Mouse (Mus musculus): ENCODE results near the gene Pgls. TPM values are rescaled to one million over a fixed set of nuclear protein-coding genes. Genes with fewer than 3 reads are reported as not detected.

Pgls gene
- polyA plus RNA-seq, 1 experiment from 2014 or later = 177 TPM

GRCm38 (mm10) chr8:71552770-71553169 lies 39.2 kb upstream of the Pgls start:
- no peak overlapping the region for H3K4me2 ChIP-seq (replicated peaks; ENCODE audit: low read depth, low read length)
- H3K4me1 ChIP-seq (ENCODE audit: insufficient read depth, low read depth, low read length) = no peaks in the 10 kb centered on the region
- no peak overlapping the region for H3K4me3 ChIP-seq (ENCODE audit: low read depth, low read length)
- TF ChIP-seq EP300 (IDR thresholded peaks at IDR 0.05) (no peak), CTCF (IDR thresholded peaks at IDR 0.05) (no peak)
- no peak overlapping the region for H3K9ac ChIP-seq (replicated peaks; ENCODE audit: low read depth)
- WGBS = 54% methylated on average over 6 of the region's 6 CpGs
- 0 out of 2 replicates have a peak, but pooled peaks cover 3% of the 10 kb centered on the region for H3K27me3 ChIP-seq (replicated peaks; ENCODE audit: insufficient read depth, low read length)
- ATAC-seq (peak; percentile 13; the same call in 1 of the 2 replicates), DNase-seq (ENCODE audit: low spot score) (no peak)
- H3K27ac ChIP-seq (ENCODE audit: low read length) = peak overlapping the region; percentile 20; the same call in 1 of the 2 replicates
- no peaks in the 10 kb centered on the region for H3K9me3 ChIP-seq (ENCODE audit: low read length)
- no peaks in the 10 kb centered on the region for H3K36me3 ChIP-seq (ENCODE audit: insufficient read depth, low read length)

DNA sequence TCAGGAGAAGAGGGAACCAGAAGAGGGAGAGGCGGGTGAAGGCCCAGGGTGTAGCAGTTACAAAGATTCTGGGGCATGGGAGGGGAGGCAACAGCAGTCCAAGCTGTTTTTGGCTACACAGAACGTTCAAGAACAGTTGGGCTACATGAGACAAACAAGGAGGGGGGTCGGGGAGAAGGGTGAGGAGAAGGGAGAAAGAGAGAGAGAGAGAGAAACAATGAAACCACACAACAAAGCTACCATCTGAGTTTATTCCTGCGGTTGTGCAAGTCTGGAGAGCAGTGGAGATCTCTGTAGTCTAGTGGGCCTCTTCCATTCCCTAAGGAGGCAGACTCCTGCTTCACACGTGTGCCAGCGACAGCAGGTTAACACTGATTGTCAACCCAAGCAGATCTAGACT lies 38.0 kb upstream of the Pgls start:
- 52% methylated on average over 6 of the region's 6 CpGs for whole genome bisulfite sequencing
- Histone ChIP-seq H3K4me3 (ENCODE audit: low read depth, low read length) (no peak overlapping the region), H3K27me3 (replicated peaks; ENCODE audit: insufficient read depth, low read length) (0 out of 2 replicates have a peak, but pooled peaks cover 12% of the 10 kb centered on the region), H3K4me1 (ENCODE audit: insufficient read depth, low read depth, low read length) (peaks cover 6% of the 10 kb centered on the region; the same call in 1 of the 2 replicates), H3K27ac (ENCODE audit: low read length) (peak overlapping the region; percentile 51), H3K4me2 (replicated peaks; ENCODE audit: low read depth, low read length) (no peak overlapping the region), H3K9ac (replicated peaks; ENCODE audit: low read depth) (no peak overlapping the region), H3K36me3 (ENCODE audit: insufficient read depth, low read length) (no peaks in the 10 kb centered on the region), H3K9me3 (ENCODE audit: low read length) (no peaks in the 10 kb centered on the region)
- ATAC-seq (no peak; the same call in 1 of the 2 replicates), DNase-seq (ENCODE audit: low spot score) (peak; percentile 36)
- TF ChIP-seq CTCF (IDR thresholded peaks at IDR 0.05) (no peak), EP300 (IDR thresholded peaks at IDR 0.05) (no peak)

DNA sequence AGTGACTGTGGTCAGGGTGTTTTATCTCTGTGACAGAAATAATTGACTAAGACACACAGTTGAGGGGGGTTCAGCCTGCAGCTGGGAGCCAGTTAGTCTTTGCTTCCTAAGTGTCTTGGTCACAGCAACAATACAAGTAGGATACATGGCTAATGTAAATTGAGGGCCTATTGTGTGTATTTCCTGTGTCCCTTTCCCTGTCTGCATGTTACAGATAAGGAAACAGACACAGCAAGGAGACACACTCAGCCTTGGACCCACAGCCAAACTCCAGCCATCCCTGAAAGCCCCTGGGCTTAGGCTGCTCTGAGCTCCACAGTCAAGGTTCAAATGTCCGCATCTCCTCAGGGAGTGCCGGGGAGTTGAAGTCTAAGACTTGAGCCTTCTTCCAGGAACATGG lies 37.3 kb upstream of the Pgls start:
- TF ChIP-seq CTCF (IDR thresholded peaks at IDR 0.05) (no peak), EP300 (IDR thresholded peaks at IDR 0.05) (peak; percentile 84)
- no peak overlapping the region for H3K4me3 ChIP-seq (ENCODE audit: low read depth, low read length)
- WGBS = 84% methylated on average over 2 of the region's 2 CpGs
- peaks cover 6% of the 10 kb centered on the region; the same call in 1 of the 2 replicates for H3K4me1 ChIP-seq (ENCODE audit: insufficient read depth, low read depth, low read length)
- H3K36me3 ChIP-seq (ENCODE audit: insufficient read depth, low read length) = no peaks in the 10 kb centered on the region
- peak; percentile 41 for DNase-seq (ENCODE audit: low spot score)
- no peaks in the 10 kb centered on the region for H3K9me3 ChIP-seq (ENCODE audit: low read length)
- peak overlapping the region; percentile 51 for H3K27ac ChIP-seq (ENCODE audit: low read length)
- peak; percentile 42 for ATAC-seq
- H3K4me2 ChIP-seq (replicated peaks; ENCODE audit: low read depth, low read length) = no peak overlapping the region
- H3K27me3 ChIP-seq (replicated peaks; ENCODE audit: insufficient read depth, low read length) = peaks cover 18% of the 10 kb centered on the region; the same call in 1 of the 2 replicates
- no peak overlapping the region for H3K9ac ChIP-seq (replicated peaks; ENCODE audit: low read depth)

- peak within 1 kb of the TSS; percentile 85 for H3K4me2 ChIP-seq (replicated peaks; ENCODE audit: low read depth, low read length)
- peaks cover 9% of the 10 kb centered on the region; the same call in 1 of the 2 replicates for H3K4me1 ChIP-seq (ENCODE audit: insufficient read depth, low read depth, low read length)
- H3K36me3 ChIP-seq (ENCODE audit: insufficient read depth, low read length) = no peaks in the 10 kb centered on the region
- ATAC-seq (peak; percentile 10; the same call in 1 of the 2 replicates), DNase-seq (ENCODE audit: low spot score) (no peak)
- no peaks in the 10 kb centered on the region for H3K9me3 ChIP-seq (ENCODE audit: low read length)
- no peak within 1 kb of the TSS for H3K27ac ChIP-seq (ENCODE audit: low read length)
- H3K27me3 ChIP-seq (replicated peaks; ENCODE audit: insufficient read depth, low read length) = peaks cover 31% of the 10 kb centered on the region
- H3K9ac ChIP-seq (replicated peaks; ENCODE audit: low read depth) = peak within 1 kb of the TSS; percentile 34
- WGBS = 5% methylated on average over 70 of the region's 70 CpGs
- TF ChIP-seq EP300 (IDR thresholded peaks at IDR 0.05) (no peak), CTCF (IDR thresholded peaks at IDR 0.05) (no peak; the same call in 1 of the 2 replicates)
- H3K4me3 ChIP-seq (ENCODE audit: low read depth, low read length) = peak within 1 kb of the TSS; percentile 45
Observed at GRCm38 (mm10) chr8:71558071-71558957, 33.7 kb upstream of the Pgls start, which contains the start of gene Tmem221. TSS of gene Tmem221 (minus strand) at chr8:71558871.

GRCm38 (mm10) chr8:71558958-71559690 lies 32.9 kb upstream of the Pgls start:
- Histone ChIP-seq H3K9me3 (ENCODE audit: low read length) (no peaks in the 10 kb centered on the region), H3K4me2 (replicated peaks; ENCODE audit: low read depth, low read length) (peak overlapping the region; percentile 85), H3K4me3 (ENCODE audit: low read depth, low read length) (peak overlapping the region; percentile 45), H3K9ac (replicated peaks; ENCODE audit: low read depth) (no peak overlapping the region), H3K36me3 (ENCODE audit: insufficient read depth, low read length) (no peaks in the 10 kb centered on the region), H3K27me3 (replicated peaks; ENCODE audit: insufficient read depth, low read length) (peaks cover 31% of the 10 kb centered on the region), H3K4me1 (ENCODE audit: insufficient read depth, low read depth, low read length) (peaks cover 9% of the 10 kb centered on the region; the same call in 1 of the 2 replicates), H3K27ac (ENCODE audit: low read length) (no peak overlapping the region)
- no peak for TF ChIP-seq EP300 (IDR thresholded peaks at IDR 0.05)
- TF ChIP-seq CTCF (IDR thresholded peaks at IDR 0.05) = peak; percentile 37; the same call in 1 of the 2 replicates
- ATAC-seq (peak; percentile 71), DNase-seq (ENCODE audit: low spot score) (peak; percentile 93)
- under 1% methylated on average over 24 of the region's 24 CpGs for WGBS

- Histone ChIP-seq H3K9me3 (ENCODE audit: low read length) (no peaks in the 10 kb centered on the region), H3K4me1 (ENCODE audit: insufficient read depth, low read depth, low read length) (peaks cover 9% of the 10 kb centered on the region; the same call in 1 of the 2 replicates), H3K27ac (ENCODE audit: low read length) (no peak overlapping the region), H3K4me3 (ENCODE audit: low read depth, low read length) (no peak overlapping the region), H3K4me2 (replicated peaks; ENCODE audit: low read depth, low read length) (no peak overlapping the region), H3K27me3 (replicated peaks; ENCODE audit: insufficient read depth, low read length) (peaks cover 31% of the 10 kb centered on the region), H3K9ac (replicated peaks; ENCODE audit: low read depth) (no peak overlapping the region), H3K36me3 (ENCODE audit: insufficient read depth, low read length) (no peaks in the 10 kb centered on the region)
- no peak for DNase-seq (ENCODE audit: low spot score)
- TF ChIP-seq EP300 (IDR thresholded peaks at IDR 0.05) (no peak), CTCF (IDR thresholded peaks at IDR 0.05) (no peak)
- 69% methylated on average over 3 of the region's 3 CpGs for WGBS
- ATAC-seq = no peak
Observed at GRCm38 (mm10) chr8:71560071-71560470, 31.9 kb upstream of the Pgls start.
